ENCODE assay signal across 15 mouse cellular contexts in genomic region chr15:12108200-12108599, GRCm38 (mm10). TPM values are rescaled to one million over a fixed set of nuclear protein-coding genes. Genes with fewer than 3 reads are reported as not detected.
A peak's percentile ranks its signal among the peaks of the same experiment; 100 is the strongest.
DNase-seq lines count a peak whose midpoint lies in the region; ATAC-seq and TF ChIP-seq lines count a peak whose summit lies in the region.
"Had no signal": no experiment of that assay in that cellular context is flagged by ENCODE, and none has a peak within 500 bp of the region (broad histone marks: within the 10 kb centered on the region; RNA-seq: fewer than 3 reads in every experiment).

No protein-coding gene starts in this region.

- no peaks in the 10 kb centered on the region for H3K27me3 ChIP-seq in intestine, postnatal 0 days (replicated peaks; ENCODE audit: control insufficient read depth, insufficient read depth, low read length)
- H3K27me3 ChIP-seq in intestine, embryonic 15.5 days (replicated peaks) = no peaks in the 10 kb centered on the region
- H3K27me3 ChIP-seq: embryonic facial prominence, embryonic 13.5 days; heart, embryonic 12.5 days had no signal

- H3K27ac ChIP-seq in intestine, postnatal 0 days (ENCODE audit: low read depth, low read length) = no peak overlapping the region
- H3K27ac ChIP-seq in intestine, embryonic 15.5 days = no peak overlapping the region
- no peak overlapping the region for H3K27ac ChIP-seq in cortical plate, adult 2 months (ENCODE audit: insufficient read depth, low read length)
- H3K27ac ChIP-seq: embryonic facial prominence, embryonic 13.5 days had no signal

- TF ChIP-seq CTCF in intestine, postnatal 0 days (IDR thresholded peaks at IDR 0.05; ENCODE audit: low read depth) = peak; percentile 41
- 0 out of 2 replicates have a peak, but pooled peaks have one; percentile 2 for TF ChIP-seq CTCF in cortical plate, adult 2 months (IDR thresholded peaks at IDR 0.05; ENCODE audit: extremely low read depth, insufficient read depth, low read length)

- no peaks in the 10 kb centered on the region for H3K9me3 ChIP-seq in intestine, postnatal 0 days (ENCODE audit: control insufficient read depth)
- H3K9me3 ChIP-seq in intestine, embryonic 15.5 days = no peaks in the 10 kb centered on the region
- H3K9me3 ChIP-seq: embryonic facial prominence, embryonic 13.5 days; heart, embryonic 12.5 days had no signal

- H3K4me2 ChIP-seq in intestine, postnatal 0 days (replicated peaks; ENCODE audit: low read depth) = no peak overlapping the region
- H3K4me2 ChIP-seq in intestine, embryonic 15.5 days (replicated peaks) = no peak overlapping the region
- H3K4me2 ChIP-seq: embryonic facial prominence, embryonic 13.5 days; heart, embryonic 12.5 days had no signal

- H3K4me3 ChIP-seq in intestine, postnatal 0 days (ENCODE audit: low read depth, low read length) = no peak overlapping the region
- no peak overlapping the region for H3K4me3 ChIP-seq in intestine, embryonic 15.5 days (replicated peaks)
- no peak overlapping the region for H3K4me3 ChIP-seq in cortical plate, adult 2 months (ENCODE audit: insufficient read depth, low read length)
- H3K4me3 ChIP-seq: embryonic facial prominence, embryonic 13.5 days; heart, embryonic 12.5 days; myocyte had no signal

- H3K4me1 ChIP-seq in intestine, postnatal 0 days (replicated peaks; ENCODE audit: control insufficient read depth, insufficient read depth, low read length) = no peaks in the 10 kb centered on the region
- H3K4me1 ChIP-seq in intestine, embryonic 15.5 days (replicated peaks) = 0 out of 2 replicates have a peak, but pooled peaks cover 2% of the 10 kb centered on the region
- H3K4me1 ChIP-seq in cortical plate, adult 2 months (ENCODE audit: control insufficient read depth, insufficient read depth, low read length) = 0 out of 2 replicates have a peak, but pooled peaks cover 3% of the 10 kb centered on the region

- WGBS in intestine, postnatal 0 days = 80% methylated on average over 4 of the region's 4 CpGs
- WGBS in intestine, embryonic 15.5 days = 66% methylated on average over 4 of the region's 4 CpGs

- H3K36me3 ChIP-seq in intestine, postnatal 0 days (ENCODE audit: control insufficient read depth, insufficient read depth) = no peaks in the 10 kb centered on the region
- no peaks in the 10 kb centered on the region for H3K36me3 ChIP-seq in intestine, embryonic 15.5 days
- H3K36me3 ChIP-seq: embryonic facial prominence, embryonic 13.5 days; heart, embryonic 12.5 days had no signal

- DNase-seq in B cell, adult 2 months = no peak
- DNase-seq in cerebellum, adult 11-12 months = no peak
- DNase-seq: adrenal gland, adult 2 months; cerebellum, adult 18-20 months; kidney, adult 18-20 months had no signal

- no peak for ATAC-seq in intestine, postnatal 0 days
- no peak for ATAC-seq in intestine, embryonic 15.5 days
- ATAC-seq in CD4-positive, CD25-positive, alpha-beta regulatory T cell, adult 4 months = peak; percentile 91
- ATAC-seq in megakaryocyte progenitor cell, adult 5-6 weeks (replicated peaks; ENCODE audit: poor library complexity) = peak; percentile 96
- ATAC-seq in erythroblast, adult 5-6 weeks (replicated peaks; ENCODE audit: low FRiP score, poor library complexity, severe bottlenecking) = no peak
- ATAC-seq: forebrain, embryonic 16.5 days had no signal

- no peak for TF ChIP-seq POLR2A in cortical plate, adult 2 months (IDR thresholded peaks at IDR 0.05; ENCODE audit: extremely low read depth, insufficient read depth, low read length)

- H3K9ac ChIP-seq in intestine, postnatal 0 days (ENCODE audit: low read depth, low read length) = no peak overlapping the region
- no peak overlapping the region for H3K9ac ChIP-seq in intestine, embryonic 15.5 days
- H3K9ac ChIP-seq: embryonic facial prominence, embryonic 13.5 days; heart, embryonic 12.5 days had no signal

RNA-seq across cellular contexts. Expression of gene Zfr, which starts 9.4 kb away (rescaled TPM):
- 47.9 and 52.1 TPM in 2 replicates for polyA plus RNA-seq in intestine, postnatal 0 days (2015; fragmentation: Nextera tagmentation; extraction: Ambion mirVana)
- polyA plus RNA-seq in intestine, embryonic 15.5 days (2015; fragmentation: Nextera tagmentation; extraction: Ambion mirVana) = 94.3 and 95.4 TPM in 2 replicates
- 100 to 1,000 TPM; 189 to 227 TPM for polyA plus RNA-seq in CD4-positive, CD25-positive, alpha-beta regulatory T cell, adult 4 months (2017; shearing (Covaris generic))
- 147 and 149 TPM in 2 replicates for polyA plus RNA-seq in cortical plate, adult 2 months (2012; rRNA removed)
- 141 and 147 TPM in 2 replicates for total RNA-seq in megakaryocyte progenitor cell, adult 5-6 weeks (2015)
- total RNA-seq in megakaryocyte progenitor cell, adult 5-6 weeks (2017) = 49.0 and 63.7 TPM in 2 replicates
- 45.6 and 46.5 TPM in 2 replicates for total RNA-seq in erythroblast, adult 5-6 weeks (2015; ENCODE audit: low replicate concordance)
- total RNA-seq in erythroblast, adult 5-6 weeks (2017; ENCODE audit: low replicate concordance) = 27.8 and 32.2 TPM in 2 replicates

Comparison
In these comparisons a context has a peak if more than half of its experiments do, and no peak if none do; other contexts are left out.
1. ATAC-seq: peak in CD4-positive, CD25-positive, alpha-beta regulatory T cell, adult 4 months (single experiment) and megakaryocyte progenitor cell, adult 5-6 weeks (single experiment); none in intestine, postnatal 0 days (single experiment), intestine, embryonic 15.5 days (single experiment) and erythroblast, adult 5-6 weeks (single experiment).